Mouse (Mus musculus) urinary bladder, postnatal 10 days (tissue): ENCODE data around the gene Zfp341.

Source experiments
- DNase-seq: peaks from one replicate; pipeline ENCODE4 v3.0.0; 2022; ENCODE audit warnings: low spot score

Zfp341 gene

GRCm38 (mm10) chr2:154676653-154677609 lies 63.8 kb downstream of the Zfp341 start:
- DNase-seq: no peak

GRCm38 (mm10) chr2:154677651-154678139 lies 64.6 kb downstream of the Zfp341 start:
- no peak for DNase-seq

GRCm38 (mm10) chr2:154678995-154679394 lies 65.9 kb downstream of the Zfp341 start:
- no peak for DNase-seq

GRCm38 (mm10) chr2:154680337-154680736 lies 67.2 kb downstream of the Zfp341 start:
- no peak for DNase-seq

GRCm38 (mm10) chr2:154680941-154681340 lies 67.8 kb downstream of the Zfp341 start:
- no peak for DNase-seq

GRCm38 (mm10) chr2:154682712-154683111 lies 69.6 kb downstream of the Zfp341 start:
- DNase-seq: no peak

- no peak for DNase-seq
Measured at GRCm38 (mm10) chr2:154684901-154685470, 71.9 kb downstream of the Zfp341 start.

- DNase-seq: no peak
Measured at GRCm38 (mm10) chr2:154685772-154686171, 72.7 kb downstream of the Zfp341 start.

- DNase-seq: no peak
Measured at GRCm38 (mm10) chr2:154686819-154687218, 73.7 kb downstream of the Zfp341 start.

GRCm38 (mm10) chr2:154689391-154689790 lies 76.3 kb downstream of the Zfp341 start:
- no peak for DNase-seq

- DNase-seq: no peak
Measured at GRCm38 (mm10) chr2:154690959-154691358, 77.9 kb downstream of the Zfp341 start.

- DNase-seq: no peak
Measured at GRCm38 (mm10) chr2:154693186-154693940, 80.3 kb downstream of the Zfp341 start.

GRCm38 (mm10) chr2:154693941-154694256 lies 80.8 kb downstream of the Zfp341 start:
- DNase-seq: no peak

GRCm38 (mm10) chr2:154695690-154696089 lies 82.6 kb downstream of the Zfp341 start:
- DNase-seq: no peak
